Mouse (Mus musculus): Measurements from ENCODE around the gene Ipcef1. TPM values are rescaled to one million over a fixed set of nuclear protein-coding genes. Genes with fewer than 3 reads are reported as not detected.

Gene Ipcef1
- polyA plus RNA-seq, 1 experiment from 2014 or later = 0.11 TPM

DNA sequence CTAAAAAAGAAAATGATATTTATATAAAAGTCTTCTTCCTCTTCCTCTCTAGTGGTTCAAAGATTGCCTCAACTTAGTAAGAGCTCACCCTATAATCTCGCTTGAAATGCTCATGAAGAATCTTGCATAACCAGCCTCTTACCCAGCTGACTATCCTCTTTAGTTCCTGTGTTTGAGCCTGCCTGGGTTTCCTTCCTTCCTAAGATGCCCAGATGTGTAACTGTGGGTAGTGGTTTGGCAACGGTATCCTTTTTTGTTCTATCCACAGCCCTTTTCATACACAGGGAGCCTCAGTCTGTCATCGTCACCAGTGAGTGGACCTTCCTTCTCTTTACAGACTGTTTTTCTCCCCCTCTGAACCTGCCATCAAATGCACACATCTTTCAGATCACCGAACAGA, 66.0 kb downstream of the Ipcef1 start:
- Histone ChIP-seq H3K4me2 (no peak overlapping the region), H3K9me3 (ENCODE audit: low read depth, low read length) (no peaks in the 10 kb centered on the region), H3K4me1 (ENCODE audit: insufficient read depth) (no peaks in the 10 kb centered on the region), H3K27ac (ENCODE audit: low read depth) (no peak overlapping the region), H3K27me3 (ENCODE audit: insufficient read depth, low read length) (no peaks in the 10 kb centered on the region), H3K9ac (no peak overlapping the region), H3K4me3 (ENCODE audit: low read depth, low read length) (no peak overlapping the region), H3K36me3 (ENCODE audit: insufficient read depth) (no peaks in the 10 kb centered on the region)
- no peak for TF ChIP-seq CTCF (IDR thresholded peaks at IDR 0.05; ENCODE audit: low read depth)
- 78% methylated on average over 4 of the region's 4 CpGs for WGBS
- ATAC-seq (ENCODE audit: insufficient read depth) (no peak), DNase-seq (no peak)

GRCm38 (mm10) chr10:6983431-6983830, 68.8 kb downstream of the Ipcef1 start:
- TF ChIP-seq CTCF (IDR thresholded peaks at IDR 0.05; ENCODE audit: low read depth) = no peak
- no peak overlapping the region for H3K4me2 ChIP-seq
- ATAC-seq (ENCODE audit: insufficient read depth) = no peak
- no peak overlapping the region for H3K9ac ChIP-seq
- DNase-seq = no peak
- H3K4me1 ChIP-seq (ENCODE audit: insufficient read depth) = no peaks in the 10 kb centered on the region
- no peak overlapping the region for H3K27ac ChIP-seq (ENCODE audit: low read depth)
- no peaks in the 10 kb centered on the region for H3K27me3 ChIP-seq (ENCODE audit: insufficient read depth, low read length)
- no peaks in the 10 kb centered on the region for H3K9me3 ChIP-seq (ENCODE audit: low read depth, low read length)
- H3K36me3 ChIP-seq (ENCODE audit: insufficient read depth) = no peaks in the 10 kb centered on the region
- WGBS = 90% methylated on average over 2 of the region's 2 CpGs
- no peak overlapping the region for H3K4me3 ChIP-seq (ENCODE audit: low read depth, low read length)

DNA sequence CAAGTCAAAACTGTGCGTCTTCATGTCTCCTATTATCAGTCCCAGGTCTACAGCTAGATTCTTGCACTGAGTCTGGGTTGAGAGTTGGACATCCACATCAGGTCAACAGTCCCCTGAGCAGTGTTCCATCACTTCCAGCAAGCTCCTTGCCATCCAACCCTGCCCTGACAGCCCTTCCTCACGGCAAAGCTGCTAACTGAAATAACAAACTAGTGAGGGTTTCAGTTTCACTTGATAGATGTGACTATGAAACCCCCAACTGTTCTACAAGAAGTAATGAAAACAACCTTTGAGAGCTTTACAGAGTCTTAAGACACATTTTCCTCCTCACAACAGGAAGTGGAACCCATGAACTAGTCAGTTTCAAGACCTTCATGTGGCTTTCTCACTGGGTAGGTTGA, 69.5 kb downstream of the Ipcef1 start:
- Histone ChIP-seq H3K9ac (no peak overlapping the region), H3K36me3 (ENCODE audit: insufficient read depth) (no peaks in the 10 kb centered on the region), H3K4me2 (no peak overlapping the region), H3K4me1 (ENCODE audit: insufficient read depth) (no peaks in the 10 kb centered on the region), H3K27me3 (ENCODE audit: insufficient read depth, low read length) (no peaks in the 10 kb centered on the region), H3K9me3 (ENCODE audit: low read depth, low read length) (no peaks in the 10 kb centered on the region), H3K27ac (ENCODE audit: low read depth) (no peak overlapping the region), H3K4me3 (ENCODE audit: low read depth, low read length) (no peak overlapping the region)
- DNase-seq (no peak), ATAC-seq (ENCODE audit: insufficient read depth) (no peak)
- WGBS = 59% methylated on average over 2 of the region's 2 CpGs
- TF ChIP-seq CTCF (IDR thresholded peaks at IDR 0.05; ENCODE audit: low read depth) = no peak

- Histone ChIP-seq H3K4me3 (ENCODE audit: low read depth, low read length) (no peak overlapping the region), H3K9ac (0 out of 2 replicates have a peak overlapping the region, but pooled peaks have one; percentile 29)
- no peak for ATAC-seq (ENCODE audit: insufficient read depth)
Observed at GRCm38 (mm10) chr10:6980236-6980635, 72.0 kb downstream of the Ipcef1 start.

GRCm38 (mm10) chr10:6979789-6980188, 72.5 kb downstream of the Ipcef1 start:
- ATAC-seq (ENCODE audit: insufficient read depth) (no peak), DNase-seq (no peak)
- no peak for TF ChIP-seq CTCF (IDR thresholded peaks at IDR 0.05; ENCODE audit: low read depth)
- WGBS = 46% methylated on average over 8 of the region's 8 CpGs
- Histone ChIP-seq H3K9me3 (ENCODE audit: low read depth, low read length) (no peaks in the 10 kb centered on the region), H3K4me3 (ENCODE audit: low read depth, low read length) (no peak overlapping the region), H3K36me3 (ENCODE audit: insufficient read depth) (no peaks in the 10 kb centered on the region), H3K4me1 (ENCODE audit: insufficient read depth) (no peaks in the 10 kb centered on the region), H3K27ac (ENCODE audit: low read depth) (no peak overlapping the region), H3K9ac (no peak overlapping the region), H3K27me3 (ENCODE audit: insufficient read depth, low read length) (no peaks in the 10 kb centered on the region), H3K4me2 (peak overlapping the region; percentile 36)

More at GRCm38 (mm10) chr10:6980236-6980635, 72.0 kb downstream of the Ipcef1 start:
- no peaks in the 10 kb centered on the region for H3K36me3 ChIP-seq (ENCODE audit: insufficient read depth)
- WGBS = 19% methylated on average over 6 of the region's 6 CpGs
- H3K9me3 ChIP-seq (ENCODE audit: low read depth, low read length) = no peaks in the 10 kb centered on the region
- peak overlapping the region; percentile 36 for H3K4me2 ChIP-seq
- no peak for TF ChIP-seq CTCF (IDR thresholded peaks at IDR 0.05; ENCODE audit: low read depth)
- H3K4me1 ChIP-seq (ENCODE audit: insufficient read depth) = no peaks in the 10 kb centered on the region
- H3K27me3 ChIP-seq (ENCODE audit: insufficient read depth, low read length) = no peaks in the 10 kb centered on the region
- no peak overlapping the region for H3K27ac ChIP-seq (ENCODE audit: low read depth)
- peak; percentile 9 for DNase-seq

DNA sequence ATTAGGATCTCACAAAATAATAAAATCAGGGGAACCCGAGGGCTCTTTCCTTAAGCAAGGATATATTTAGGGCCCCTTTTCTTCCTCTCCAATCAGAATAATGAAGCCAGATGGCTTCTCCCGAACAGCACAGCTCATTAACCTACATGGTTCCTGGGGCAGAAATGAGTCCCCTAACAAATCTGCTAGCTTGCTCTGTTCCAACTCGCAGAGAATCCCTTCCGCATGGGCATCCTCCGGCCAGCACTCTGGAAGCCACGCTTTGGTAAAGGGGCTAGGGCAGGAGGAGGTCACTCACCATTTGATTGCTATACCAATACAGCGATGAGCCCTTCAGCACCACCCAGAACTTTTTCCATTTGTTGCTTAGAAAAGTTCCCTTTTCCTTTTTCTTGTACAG, 73.1 kb downstream of the Ipcef1 start:
- Histone ChIP-seq H3K27me3 (ENCODE audit: insufficient read depth, low read length) (no peaks in the 10 kb centered on the region), H3K9ac (no peak overlapping the region), H3K27ac (ENCODE audit: low read depth) (no peak overlapping the region), H3K9me3 (ENCODE audit: low read depth, low read length) (no peaks in the 10 kb centered on the region), H3K4me2 (no peak overlapping the region), H3K36me3 (ENCODE audit: insufficient read depth) (no peaks in the 10 kb centered on the region), H3K4me3 (ENCODE audit: low read depth, low read length) (no peak overlapping the region), H3K4me1 (ENCODE audit: insufficient read depth) (no peaks in the 10 kb centered on the region)
- 74% methylated on average over 7 of the region's 7 CpGs for WGBS
- no peak for TF ChIP-seq CTCF (IDR thresholded peaks at IDR 0.05; ENCODE audit: low read depth)
- DNase-seq = no peak
- no peak for ATAC-seq (ENCODE audit: insufficient read depth)

DNA sequence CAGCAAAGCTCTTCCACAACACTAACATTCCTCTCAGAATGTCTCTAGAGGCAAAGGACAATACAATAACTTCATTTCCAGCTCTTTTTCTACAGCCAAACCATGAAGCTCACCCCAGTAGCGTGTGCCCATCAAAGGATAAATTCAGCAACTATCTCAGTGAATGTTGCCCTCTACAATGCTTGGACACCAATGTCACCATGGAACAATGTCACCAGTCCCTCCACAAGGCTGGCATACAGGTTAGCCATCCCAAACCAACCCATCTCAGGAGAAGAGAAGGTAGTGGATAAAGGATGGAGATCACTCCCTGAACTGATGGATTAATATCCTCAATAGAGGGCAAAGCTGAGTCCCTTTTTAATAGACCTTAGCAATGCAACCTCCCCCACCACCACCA, 73.5 kb downstream of the Ipcef1 start:
- ATAC-seq (ENCODE audit: insufficient read depth) = no peak
- Histone ChIP-seq H3K4me1 (ENCODE audit: insufficient read depth) (no peaks in the 10 kb centered on the region), H3K4me2 (no peak overlapping the region), H3K4me3 (ENCODE audit: low read depth, low read length) (no peak overlapping the region), H3K27ac (ENCODE audit: low read depth) (no peak overlapping the region), H3K27me3 (ENCODE audit: insufficient read depth, low read length) (no peaks in the 10 kb centered on the region), H3K9ac (no peak overlapping the region), H3K9me3 (ENCODE audit: low read depth, low read length) (no peaks in the 10 kb centered on the region), H3K36me3 (ENCODE audit: insufficient read depth) (no peaks in the 10 kb centered on the region)
- WGBS = 89% methylated on average over 1 of the region's 1 CpGs
- DNase-seq = no peak
- no peak for TF ChIP-seq CTCF (IDR thresholded peaks at IDR 0.05; ENCODE audit: low read depth)

- no peaks in the 10 kb centered on the region for H3K27me3 ChIP-seq (ENCODE audit: insufficient read depth, low read length)
- H3K4me1 ChIP-seq (ENCODE audit: insufficient read depth) = no peaks in the 10 kb centered on the region
- H3K4me3 ChIP-seq (ENCODE audit: low read depth, low read length) = no peak overlapping the region
- H3K36me3 ChIP-seq (ENCODE audit: insufficient read depth) = no peaks in the 10 kb centered on the region
- no peak overlapping the region for H3K9ac ChIP-seq
- no peak overlapping the region for H3K27ac ChIP-seq (ENCODE audit: low read depth)
- H3K4me2 ChIP-seq = no peak overlapping the region
- WGBS = 75% methylated on average over 2 of the region's 2 CpGs
- no peaks in the 10 kb centered on the region for H3K9me3 ChIP-seq (ENCODE audit: low read depth, low read length)
- no peak for ATAC-seq (ENCODE audit: insufficient read depth)
- no peak for DNase-seq
- TF ChIP-seq CTCF (IDR thresholded peaks at IDR 0.05; ENCODE audit: low read depth) = no peak
Observed at GRCm38 (mm10) chr10:6977843-6978242, 74.4 kb downstream of the Ipcef1 start.
